Mouse (Mus musculus): ENCODE measurements around the gene Il1rl1. TPM values are rescaled to one million over a fixed set of nuclear protein-coding genes. Genes with fewer than 3 reads are reported as not detected.
A peak's percentile ranks its signal among the peaks of the same experiment; 100 is the strongest.

Gene Il1rl1
- polyA plus RNA-seq, 1 experiment from 2014 or later = 1.1 TPM

DNA sequence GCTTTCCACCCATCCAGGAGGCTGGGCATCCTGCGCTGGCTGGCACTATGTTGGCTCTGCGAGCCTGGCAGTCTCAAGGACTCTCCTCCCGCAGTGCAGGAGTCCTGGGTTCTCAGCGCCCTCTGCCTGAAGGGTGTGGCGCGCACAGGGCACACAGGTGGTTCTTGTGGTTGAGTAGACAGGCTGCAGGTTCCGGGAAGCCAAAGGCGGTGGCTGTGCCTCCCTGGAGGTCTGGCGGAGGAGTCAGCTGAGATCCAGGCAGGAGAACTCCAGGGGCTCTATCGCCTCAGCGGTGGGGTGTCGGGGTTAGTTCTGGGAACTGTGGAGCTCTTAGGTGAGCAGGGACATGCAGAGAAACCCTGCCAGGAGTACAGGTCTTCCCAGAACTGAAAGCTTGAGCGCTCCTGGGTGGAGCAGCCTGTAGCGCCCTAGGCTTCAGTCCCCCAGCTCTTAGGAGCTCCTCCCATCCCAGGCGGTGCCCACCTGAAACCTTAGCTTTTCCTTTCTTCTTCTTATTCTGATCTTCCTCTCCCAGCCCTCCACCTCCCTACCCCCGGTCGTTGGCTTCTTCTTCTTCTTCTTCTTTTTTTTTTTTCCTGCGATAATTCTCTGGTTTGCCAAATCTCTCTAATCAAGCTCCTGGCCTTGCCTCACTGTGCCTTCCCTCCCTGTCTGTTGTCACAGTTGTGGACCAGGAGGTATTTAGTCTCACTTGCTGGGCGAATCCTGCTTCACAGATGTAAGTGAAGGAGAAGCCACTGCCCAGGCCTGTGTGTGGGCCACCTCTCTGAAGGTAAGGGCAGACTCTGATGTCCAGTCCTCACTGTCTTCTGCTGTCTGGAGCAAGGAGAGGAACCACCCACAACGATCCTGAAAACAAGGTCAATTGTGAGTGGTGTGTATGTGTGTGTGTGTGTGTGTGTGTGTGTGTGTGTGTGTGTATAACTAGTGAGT is 36.4 kb downstream of the Il1rl1 start, which contains the start of gene Il18r1:
Gene Il18r1, plus strand, starts transcription at position 76 of the 954 bp plus-strand sequence.
- no peaks in the 10 kb centered on the region for H3K4me1 ChIP-seq
- no peaks in the 10 kb centered on the region for H3K36me3 ChIP-seq
- no peak for ATAC-seq (ENCODE audit: low FRiP score, low read depth)
- H3K9ac ChIP-seq = no peak within 1 kb of the TSS
- no peak within 1 kb of the TSS for H3K4me3 ChIP-seq
- 43% methylated on average over 20 of the region's 20 CpGs for WGBS
- H3K4me2 ChIP-seq (replicated peaks) = peak within 1 kb of the TSS; percentile 32
- H3K9me3 ChIP-seq = no peaks in the 10 kb centered on the region
- H3K27ac ChIP-seq = no peak within 1 kb of the TSS
- no peaks in the 10 kb centered on the region; the same call in 1 of the 2 replicates for H3K27me3 ChIP-seq

DNA sequence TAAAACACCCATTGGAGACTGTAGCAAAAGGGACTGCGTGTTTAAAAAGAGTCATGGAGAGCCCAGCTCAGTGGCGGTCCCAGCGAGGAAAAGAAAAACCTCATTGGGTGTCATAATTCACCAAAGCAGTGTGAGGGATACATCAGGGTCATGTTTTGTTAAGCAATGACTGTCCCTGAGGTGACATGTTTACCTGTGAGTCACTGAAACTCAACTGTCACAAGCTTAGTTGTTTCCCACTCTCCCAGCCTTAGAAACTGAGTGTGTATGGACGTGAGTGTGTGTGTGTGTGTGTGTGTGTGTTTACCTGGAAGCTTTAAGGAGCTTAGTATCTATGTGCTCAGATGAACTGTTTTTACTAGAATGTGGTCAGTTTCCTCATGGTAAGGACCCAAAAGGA is 37.9 kb downstream of the Il1rl1 start:
- Histone ChIP-seq H3K27me3 (no peaks in the 10 kb centered on the region; the same call in 1 of the 2 replicates), H3K4me2 (replicated peaks) (no peak overlapping the region), H3K9ac (no peak overlapping the region), H3K27ac (no peak overlapping the region), H3K9me3 (no peaks in the 10 kb centered on the region), H3K36me3 (no peaks in the 10 kb centered on the region), H3K4me1 (no peaks in the 10 kb centered on the region), H3K4me3 (no peak overlapping the region)
- WGBS = 82% methylated on average over 4 of the region's 4 CpGs
- no peak for ATAC-seq (ENCODE audit: low FRiP score, low read depth)

DNA sequence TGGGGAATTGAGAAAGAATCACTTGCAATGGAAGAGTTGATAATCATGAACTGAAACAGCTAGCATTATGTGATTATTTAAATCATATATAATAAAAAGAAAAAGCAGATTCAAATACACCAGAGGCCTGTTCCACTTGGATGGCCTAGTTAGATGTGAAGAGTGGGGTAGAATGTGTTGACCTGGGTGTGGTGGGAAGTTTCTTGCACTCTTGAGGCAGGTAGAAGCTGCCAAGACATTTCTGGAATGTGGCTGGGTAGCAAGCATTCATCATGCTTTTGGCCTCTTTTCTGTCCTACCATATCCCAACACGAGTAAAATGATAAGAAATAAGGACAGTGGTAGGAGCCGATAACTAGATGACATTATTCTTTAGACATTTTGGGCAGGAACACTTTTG is 39.4 kb downstream of the Il1rl1 start:
- no peak for ATAC-seq (ENCODE audit: low FRiP score, low read depth)
- WGBS = 83% methylated on average over 2 of the region's 2 CpGs

DNA sequence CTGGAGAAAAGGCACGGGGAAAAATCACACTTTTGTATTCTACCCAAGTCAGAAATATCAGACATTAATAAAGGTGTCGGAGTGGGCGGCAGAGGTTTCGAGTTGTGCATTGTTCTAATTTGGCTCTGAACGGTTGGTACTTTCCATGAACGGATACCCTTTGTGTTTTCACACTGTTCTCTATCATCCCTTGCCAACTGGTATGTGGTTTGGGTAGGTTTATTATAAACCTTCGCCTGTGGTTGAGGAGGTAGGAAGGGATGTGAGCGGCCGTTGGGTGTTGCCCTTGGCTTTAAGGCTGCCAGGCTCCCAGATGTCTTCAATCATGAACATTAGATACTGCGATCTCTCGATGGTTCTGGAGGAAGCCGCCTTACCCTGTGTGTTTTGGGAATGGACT is 40.5 kb downstream of the Il1rl1 start:
- Histone ChIP-seq H3K4me3 (no peak overlapping the region), H3K4me2 (replicated peaks) (no peak overlapping the region), H3K27me3 (no peaks in the 10 kb centered on the region; the same call in 1 of the 2 replicates), H3K4me1 (no peaks in the 10 kb centered on the region), H3K27ac (no peak overlapping the region), H3K36me3 (no peaks in the 10 kb centered on the region), H3K9ac (no peak overlapping the region), H3K9me3 (no peaks in the 10 kb centered on the region)
- ATAC-seq (ENCODE audit: low FRiP score, low read depth) = no peak
- 85% methylated on average over 12 of the region's 12 CpGs for WGBS

More for the DNA sequence above, 39.4 kb downstream of the Il1rl1 start:
- no peak overlapping the region for H3K4me2 ChIP-seq (replicated peaks)
- H3K4me1 ChIP-seq = no peaks in the 10 kb centered on the region
- H3K27me3 ChIP-seq = no peaks in the 10 kb centered on the region; the same call in 1 of the 2 replicates
- H3K36me3 ChIP-seq = no peaks in the 10 kb centered on the region
- H3K9ac ChIP-seq = no peak overlapping the region
- H3K4me3 ChIP-seq = no peak overlapping the region
- no peak overlapping the region for H3K27ac ChIP-seq
- no peaks in the 10 kb centered on the region for H3K9me3 ChIP-seq

DNA sequence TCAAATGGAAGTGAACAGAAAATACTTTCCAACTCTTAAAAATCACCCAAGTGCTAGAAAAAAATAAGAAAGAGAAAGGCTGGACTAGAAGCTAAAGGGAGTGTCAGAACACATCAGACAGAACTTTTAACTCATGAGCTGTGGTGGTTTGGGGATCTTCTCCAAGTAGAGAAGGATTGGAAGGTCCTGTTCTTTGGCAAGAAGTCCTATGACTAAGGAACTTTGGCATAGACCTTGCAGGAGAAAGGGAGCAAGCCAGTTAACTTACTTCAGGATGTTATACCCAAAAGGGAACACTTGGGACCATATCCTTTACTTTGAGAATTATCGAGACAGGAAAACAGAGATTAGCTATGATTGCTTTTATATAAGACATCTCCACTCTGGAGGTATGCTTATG is 43.0 kb downstream of the Il1rl1 start:
- 89% methylated on average over 1 of the region's 1 CpGs for WGBS
- Histone ChIP-seq H3K27me3 (no peaks in the 10 kb centered on the region), H3K27ac (no peak overlapping the region), H3K4me3 (no peak overlapping the region), H3K9me3 (no peaks in the 10 kb centered on the region), H3K9ac (no peak overlapping the region), H3K4me2 (replicated peaks) (no peak overlapping the region), H3K36me3 (no peaks in the 10 kb centered on the region), H3K4me1 (no peaks in the 10 kb centered on the region)
- ATAC-seq (ENCODE audit: low FRiP score, low read depth) = no peak

DNA sequence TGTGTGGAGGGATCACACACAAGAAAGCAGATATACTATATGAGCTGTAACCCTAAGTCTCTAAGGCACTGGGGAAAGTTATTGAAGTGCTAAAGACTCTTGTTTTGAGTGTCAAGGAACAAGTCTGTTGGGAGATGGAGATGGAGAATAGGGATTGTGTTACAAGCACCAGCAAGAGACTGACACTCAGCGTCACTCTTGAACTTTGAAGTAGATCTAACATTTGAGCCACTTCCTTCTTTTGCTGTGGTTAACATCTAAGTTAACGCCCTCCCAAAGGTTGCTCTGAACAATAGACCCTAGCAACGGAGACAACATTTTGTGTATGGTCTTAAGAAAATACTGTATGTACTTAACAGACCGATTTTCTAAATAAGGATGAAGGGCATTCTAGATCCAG is 44.3 kb downstream of the Il1rl1 start:
- no peaks in the 10 kb centered on the region for H3K4me1 ChIP-seq
- no peak overlapping the region for H3K4me3 ChIP-seq
- no peaks in the 10 kb centered on the region for H3K27me3 ChIP-seq
- H3K9me3 ChIP-seq = no peaks in the 10 kb centered on the region
- H3K4me2 ChIP-seq (replicated peaks) = no peak overlapping the region
- no peak overlapping the region for H3K27ac ChIP-seq
- ATAC-seq (ENCODE audit: low FRiP score, low read depth) = no peak
- no peak overlapping the region for H3K9ac ChIP-seq
- WGBS = 80% methylated on average over 4 of the region's 4 CpGs
- no peaks in the 10 kb centered on the region for H3K36me3 ChIP-seq

DNA sequence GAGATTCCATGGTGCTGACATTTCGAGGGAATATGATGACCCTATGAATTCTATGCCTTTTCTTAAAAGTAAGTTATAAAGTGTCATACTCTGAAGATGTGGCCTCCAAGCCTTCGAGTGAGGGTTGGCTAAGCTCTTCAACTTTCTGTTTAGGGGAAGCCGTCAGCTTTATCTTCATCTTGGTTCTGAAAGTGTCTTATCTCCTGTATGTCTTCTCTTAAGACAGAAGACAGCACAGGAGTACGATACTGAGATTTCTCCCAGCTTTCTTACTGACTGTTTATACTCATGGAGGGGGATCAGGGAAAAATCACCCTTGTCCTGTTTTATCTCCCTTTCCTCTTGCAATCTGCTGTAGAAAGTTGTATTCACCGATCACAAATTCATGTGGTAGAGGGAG is 45.0 kb downstream of the Il1rl1 start:
- Histone ChIP-seq H3K27me3 (no peaks in the 10 kb centered on the region), H3K4me3 (no peak overlapping the region), H3K4me2 (replicated peaks) (no peak overlapping the region), H3K36me3 (no peaks in the 10 kb centered on the region), H3K4me1 (no peaks in the 10 kb centered on the region), H3K9ac (no peak overlapping the region), H3K27ac (no peak overlapping the region), H3K9me3 (no peaks in the 10 kb centered on the region)
- 86% methylated on average over 5 of the region's 5 CpGs for WGBS
- no peak for ATAC-seq (ENCODE audit: low FRiP score, low read depth)

DNA sequence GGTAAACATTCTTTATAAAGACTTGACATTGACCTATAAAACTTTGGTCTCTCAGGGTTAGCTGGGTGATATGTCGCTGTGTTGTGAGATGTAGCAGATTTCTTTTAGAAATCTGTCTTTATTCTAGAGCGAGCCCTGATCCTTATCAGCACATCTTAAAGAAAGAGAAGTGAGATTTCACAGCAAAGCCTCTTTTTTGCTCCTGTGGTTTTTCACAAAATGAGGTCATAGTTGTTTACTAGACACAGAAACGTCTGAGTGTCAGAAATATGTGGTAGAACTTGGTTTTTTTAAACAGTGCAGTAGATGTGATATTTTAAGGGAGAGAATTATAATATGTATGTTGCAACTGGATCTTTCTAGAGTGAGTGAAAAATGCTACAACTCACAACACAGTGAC is 46.3 kb downstream of the Il1rl1 start:
- no peak overlapping the region for H3K27ac ChIP-seq
- no peaks in the 10 kb centered on the region for H3K36me3 ChIP-seq
- H3K27me3 ChIP-seq = no peaks in the 10 kb centered on the region
- H3K4me3 ChIP-seq = no peak overlapping the region
- H3K4me1 ChIP-seq = no peaks in the 10 kb centered on the region
- no peak overlapping the region for H3K9ac ChIP-seq
- no peak overlapping the region for H3K4me2 ChIP-seq (replicated peaks)
- H3K9me3 ChIP-seq = no peaks in the 10 kb centered on the region
- WGBS = 73% methylated on average over 3 of the region's 3 CpGs
- no peak for ATAC-seq (ENCODE audit: low FRiP score, low read depth)

DNA sequence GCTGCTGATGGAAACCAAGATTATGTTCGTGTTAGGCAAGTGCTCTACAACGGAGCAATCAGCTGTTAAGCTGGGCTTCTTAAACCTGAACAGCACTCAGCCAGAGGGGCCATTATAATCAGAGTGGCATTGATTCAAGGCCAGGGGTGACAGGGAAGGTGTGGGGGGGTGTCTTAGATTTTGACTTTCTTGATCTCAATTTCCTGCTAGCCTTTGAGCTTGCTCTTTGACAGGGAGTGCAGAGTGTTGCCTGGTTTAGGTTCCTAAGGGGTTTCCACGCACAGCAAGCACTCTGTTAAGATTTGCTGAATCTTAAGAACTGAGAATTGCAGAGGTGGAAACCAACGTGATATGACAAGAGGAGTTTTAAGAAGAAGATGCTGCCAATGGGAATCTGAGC is 47.4 kb downstream of the Il1rl1 start:
- 62% methylated on average over 4 of the region's 4 CpGs for WGBS
- Histone ChIP-seq H3K4me2 (replicated peaks) (no peak overlapping the region), H3K36me3 (no peaks in the 10 kb centered on the region), H3K4me1 (no peaks in the 10 kb centered on the region), H3K27ac (no peak overlapping the region), H3K27me3 (peaks cover 4% of the 10 kb centered on the region; the same call in 1 of the 2 replicates), H3K9ac (no peak overlapping the region), H3K9me3 (no peaks in the 10 kb centered on the region), H3K4me3 (no peak overlapping the region)
- no peak for ATAC-seq (ENCODE audit: low FRiP score, low read depth)

DNA sequence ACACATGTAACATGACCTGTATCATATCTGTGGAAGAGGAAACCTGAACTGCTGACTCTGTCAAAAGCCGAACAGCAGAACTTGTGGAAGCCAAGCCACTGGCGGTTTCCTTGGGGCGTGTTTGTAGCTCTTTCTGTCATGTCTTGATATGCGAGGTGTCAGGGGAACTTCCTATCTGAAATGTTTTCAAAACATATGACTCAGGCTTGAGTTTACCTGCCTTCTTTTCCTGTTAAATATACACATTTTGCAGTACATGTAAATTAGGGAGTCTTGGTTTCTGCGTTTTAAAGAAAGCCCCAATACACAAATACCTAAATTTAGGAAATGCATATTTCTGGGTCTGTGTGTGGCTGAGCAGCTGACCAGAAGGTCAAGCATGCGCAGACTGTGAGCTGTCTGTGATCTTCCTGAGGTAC is 50.1 kb downstream of the Il1rl1 start:
- no peak for ATAC-seq (ENCODE audit: low FRiP score, low read depth)
- WGBS = 69% methylated on average over 6 of the region's 6 CpGs
- no peaks in the 10 kb centered on the region for H3K36me3 ChIP-seq
- H3K4me3 ChIP-seq = no peak overlapping the region
- H3K9me3 ChIP-seq = no peaks in the 10 kb centered on the region
- H3K4me2 ChIP-seq (replicated peaks) = no peak overlapping the region
- no peaks in the 10 kb centered on the region for H3K4me1 ChIP-seq
- H3K9ac ChIP-seq = no peak overlapping the region
- no peak overlapping the region for H3K27ac ChIP-seq
- peaks cover 5% of the 10 kb centered on the region; the same call in 1 of the 2 replicates for H3K27me3 ChIP-seq

DNA sequence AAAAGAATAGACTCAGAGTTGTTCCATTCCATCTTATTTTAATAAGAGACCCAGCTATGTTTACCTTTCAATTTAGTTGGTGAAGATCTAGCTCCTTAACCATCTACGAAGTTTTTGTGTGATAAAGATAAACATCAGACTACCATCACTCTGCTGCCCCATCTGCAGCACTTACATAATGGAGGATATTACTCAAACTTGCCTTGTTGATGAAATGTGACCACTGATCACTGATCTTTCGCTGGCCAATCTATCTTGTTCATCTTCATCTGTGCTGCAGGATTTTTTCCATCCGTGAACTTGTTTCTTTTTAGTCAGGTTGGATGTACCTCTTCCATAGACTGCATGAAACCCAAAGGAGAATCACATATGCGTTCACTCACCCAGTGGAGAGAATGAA is 65.2 kb downstream of the Il1rl1 start:
- no peak overlapping the region for H3K4me3 ChIP-seq
- no peak for ATAC-seq (ENCODE audit: low FRiP score, low read depth)
- no peak overlapping the region for H3K4me2 ChIP-seq (replicated peaks)
- no peaks in the 10 kb centered on the region for H3K36me3 ChIP-seq
- no peaks in the 10 kb centered on the region for H3K27me3 ChIP-seq
- WGBS = 89% methylated on average over 4 of the region's 4 CpGs
- no peak overlapping the region for H3K27ac ChIP-seq
- H3K4me1 ChIP-seq = no peaks in the 10 kb centered on the region
- H3K9me3 ChIP-seq = no peaks in the 10 kb centered on the region
- H3K9ac ChIP-seq = no peak overlapping the region

DNA sequence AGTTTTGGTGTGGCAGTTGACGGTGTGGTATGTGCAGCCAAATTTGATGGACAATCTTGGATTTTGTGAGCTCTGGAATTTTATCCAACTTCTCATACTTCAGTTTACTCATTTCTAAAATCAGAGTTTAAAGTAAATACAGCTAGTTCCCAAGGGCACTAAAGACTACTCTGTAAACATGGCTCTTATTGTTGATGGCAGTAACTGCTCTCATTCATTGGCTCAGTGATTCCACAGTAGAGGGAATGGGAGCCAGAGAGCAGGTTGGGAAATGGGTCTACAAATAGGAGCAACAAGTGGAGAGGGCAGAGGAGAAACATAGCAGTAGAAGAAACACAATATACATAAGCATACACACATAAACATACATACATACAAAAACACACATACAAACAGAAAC is 70.3 kb downstream of the Il1rl1 start:
- Histone ChIP-seq H3K36me3 (no peaks in the 10 kb centered on the region), H3K27me3 (no peaks in the 10 kb centered on the region), H3K27ac (no peak overlapping the region), H3K4me3 (no peak overlapping the region), H3K9me3 (no peaks in the 10 kb centered on the region), H3K4me1 (no peaks in the 10 kb centered on the region), H3K9ac (no peak overlapping the region), H3K4me2 (replicated peaks) (no peak overlapping the region)
- WGBS = 68% methylated on average over 1 of the region's 1 CpGs
- ATAC-seq (ENCODE audit: low FRiP score, low read depth) = no peak

DNA sequence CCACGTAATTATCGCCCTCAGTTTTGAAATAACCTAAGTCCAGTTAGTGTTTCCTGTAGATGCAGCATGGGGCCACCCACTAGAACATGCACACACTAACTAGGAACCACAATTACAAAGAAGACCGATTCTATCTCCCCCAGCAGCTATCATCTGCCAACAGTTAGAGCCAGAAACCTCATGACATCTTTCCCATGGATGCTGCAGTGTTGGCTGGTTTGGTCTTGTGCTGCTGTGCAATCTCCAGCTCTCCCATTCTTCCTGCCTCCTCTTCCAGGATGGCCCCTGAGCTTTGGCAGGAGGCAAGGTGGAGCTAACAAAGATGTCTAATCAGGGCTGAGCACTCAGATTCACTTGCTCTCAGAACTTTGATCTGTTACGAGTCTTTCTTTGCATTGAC is 71.8 kb downstream of the Il1rl1 start:
- WGBS = 83% methylated on average over 4 of the region's 4 CpGs
- Histone ChIP-seq H3K27ac (no peak overlapping the region), H3K27me3 (no peaks in the 10 kb centered on the region), H3K9me3 (no peaks in the 10 kb centered on the region), H3K4me3 (no peak overlapping the region), H3K9ac (no peak overlapping the region), H3K4me2 (replicated peaks) (no peak overlapping the region), H3K4me1 (no peaks in the 10 kb centered on the region), H3K36me3 (no peaks in the 10 kb centered on the region)
- ATAC-seq (ENCODE audit: low FRiP score, low read depth) = no peak

All from limb, embryonic 13.5 days (tissue).